Mouse (Mus musculus) cerebellum, adult 11-12 months (tissue): ENCODE data around the gene Mab21l1.

Source experiments
- DNase-seq: peaks from one replicate; pipeline ENCODE4 v3.0.0; 2022

Mab21l1 gene

GRCm38 (mm10) chr3:55780120-55781070 lies 1.9 kb upstream of the Mab21l1 start:
- peak; percentile 72 for DNase-seq

GRCm38 (mm10) chr3:55781429-55782055 lies 768 bp upstream of the Mab21l1 start:
- peak; percentile 48 for DNase-seq

GRCm38 (mm10) chr3:55782771-55783170 lies 461 bp downstream of the Mab21l1 start:
- DNase-seq, result no peak

- DNase-seq, result peak; percentile 72
These were observed 1.1 kb downstream of the Mab21l1 start for GRCm38 (mm10) chr3:55783171-55784081.

GRCm38 (mm10) chr3:55784101-55784500 lies 1.8 kb downstream of the Mab21l1 start:
- no peak for DNase-seq

- DNase-seq, result no peak
These were observed 3.1 kb downstream of the Mab21l1 start for GRCm38 (mm10) chr3:55785266-55785980.

- DNase-seq, result no peak
These were observed 3.8 kb downstream of the Mab21l1 start for GRCm38 (mm10) chr3:55785981-55786725.

- no peak for DNase-seq
These were observed 4.7 kb downstream of the Mab21l1 start for GRCm38 (mm10) chr3:55786835-55787486.

GRCm38 (mm10) chr3:55787487-55788213 lies 5.3 kb downstream of the Mab21l1 start:
- DNase-seq, result peak; percentile 66

- DNase-seq, result no peak
These were observed 5.9 kb downstream of the Mab21l1 start for GRCm38 (mm10) chr3:55788214-55788586.

- DNase-seq, result no peak
These were observed 6.4 kb downstream of the Mab21l1 start for GRCm38 (mm10) chr3:55788621-55789201.

GRCm38 (mm10) chr3:55789856-55790255 lies 7.5 kb downstream of the Mab21l1 start:
- no peak for DNase-seq

- DNase-seq, result no peak
These were observed 8.3 kb downstream of the Mab21l1 start for GRCm38 (mm10) chr3:55790609-55791008.

- peak; percentile 49 for DNase-seq
These were observed 9.9 kb downstream of the Mab21l1 start for GRCm38 (mm10) chr3:55792251-55792650.

- DNase-seq, result peak; percentile 66
These were observed 11.7 kb downstream of the Mab21l1 start for GRCm38 (mm10) chr3:55793842-55794575.

GRCm38 (mm10) chr3:55794768-55795167 lies 12.5 kb downstream of the Mab21l1 start:
- no peak for DNase-seq

- no peak for DNase-seq
These were observed 32.8 kb downstream of the Mab21l1 start for GRCm38 (mm10) chr3:55814993-55815625.

- no peak for DNase-seq
These were observed 33.8 kb downstream of the Mab21l1 start for GRCm38 (mm10) chr3:55816096-55816495.
